Mouse (Mus musculus) induced T-regulatory cell, adult 2 months (primary cell): ENCODE measurements at regions not wholly inside any gene's neighbourhood (a gene's known extent, or its start where the extent isn't known, plus 50 kb on each side); places are given as distances from the start of the nearest gene placed in this dataset.
"Not testable (repeated sequence)": the region's sequence is repeated elsewhere in the genome, so short reads cannot be mapped to it uniquely, and the experiment has no call there.

Experiments used
- DNase-seq: peaks from one replicate; pipeline ENCODE4 v3.0.0-alpha.2; 2012; ENCODE audit warnings: low read depth

- not testable (repeated sequence) for DNase-seq
These were observed 121.0 kb downstream of the Rab10 start for GRCm38 (mm10) chr12:3188734-3189275.

- no peak for DNase-seq
These were observed 121.6 kb downstream of the Rab10 start for GRCm38 (mm10) chr12:3188137-3188536.

GRCm38 (mm10) chr12:3173325-3173724, 136.4 kb downstream of the Rab10 start:
- no peak for DNase-seq

GRCm38 (mm10) chr12:3169705-3170287, 140.0 kb downstream of the Rab10 start:
- DNase-seq = not testable (repeated sequence)

GRCm38 (mm10) chr12:3161666-3162065, 148.1 kb downstream of the Rab10 start:
- DNase-seq = not testable (repeated sequence)

GRCm38 (mm10) chr12:3158771-3159170, 151.0 kb downstream of the Rab10 start:
- DNase-seq = not testable (repeated sequence)

- DNase-seq = not testable (repeated sequence)
These were observed 156.1 kb downstream of the Rab10 start for GRCm38 (mm10) chr12:3153705-3154104.

GRCm38 (mm10) chr12:3132553-3132952, 177.2 kb downstream of the Rab10 start:
- not testable (repeated sequence) for DNase-seq

GRCm38 (mm10) chr12:3131149-3131751, 178.5 kb downstream of the Rab10 start:
- DNase-seq = not testable (repeated sequence)

GRCm38 (mm10) chr12:3127336-3127735, 182.4 kb downstream of the Rab10 start:
- not testable (repeated sequence) for DNase-seq

GRCm38 (mm10) chr12:3124036-3124435, 185.7 kb downstream of the Rab10 start:
- no peak for DNase-seq

GRCm38 (mm10) chr12:3110589-3110988, 199.2 kb downstream of the Rab10 start:
- DNase-seq = not testable (repeated sequence)

- DNase-seq = peak; percentile 6
These were observed 200.1 kb downstream of the Rab10 start for GRCm38 (mm10) chr12:3109671-3110070.

- not testable (repeated sequence) for DNase-seq
These were observed 207.8 kb downstream of the Rab10 start for GRCm38 (mm10) chr12:3101963-3102362.

- DNase-seq = peak; percentile 41
These were observed 211.6 kb downstream of the Rab10 start for GRCm38 (mm10) chr12:3098175-3098574.

- no peak for DNase-seq
These were observed 215.3 kb downstream of the Rab10 start for GRCm38 (mm10) chr12:3094509-3094908.

GRCm38 (mm10) chr12:3092974-3093373, 216.8 kb downstream of the Rab10 start:
- not testable (repeated sequence) for DNase-seq

GRCm38 (mm10) chr12:3049546-3049945, 260.2 kb downstream of the Rab10 start:
- not testable (repeated sequence) for DNase-seq

- not testable (repeated sequence) for DNase-seq
These were observed 291.3 kb downstream of the Rab10 start for GRCm38 (mm10) chr12:3018446-3018845.

- not testable (repeated sequence) for DNase-seq
These were observed 293.0 kb downstream of the Rab10 start for GRCm38 (mm10) chr12:3016777-3017176.
